Mouse (Mus musculus) lung, embryonic 16.5 days (tissue): Measurements from ENCODE around the gene Dcx. TPM values are rescaled to one million over a fixed set of nuclear protein-coding genes. Genes with fewer than 3 reads are reported as not detected.

ENCODE experiments used
- ATAC-seq: fragments of 200-750 bp; cut with Nextera tagmentation; 2 replicates; pipeline ENCODE4 v1.8.0; 2017; ENCODE audit warnings: low read depth, mild to moderate bottlenecking, moderate library complexity
- H3K27ac ChIP-seq: fragments of 300-500 bp; sonication (generic); 2 replicates; pipeline ENCODE4 v1.5.1; 2014; ENCODE audit warnings: mild to moderate bottlenecking, control low read depth, low read length
- H3K27me3 ChIP-seq: fragments of 300-500 bp; sonication (generic); 2 replicates; pipeline ENCODE4 v1.6.1; 2014; ENCODE audit warnings: low read depth, low read length, mixed read lengths; ENCODE audit not compliant: control insufficient read depth, insufficient read depth
- H3K36me3 ChIP-seq: fragments of 300-500 bp; sonication (generic); 2 replicates; pipeline ENCODE4 v1.6.1; 2014; ENCODE audit warnings: low read length; ENCODE audit not compliant: control insufficient read depth, insufficient read depth
- H3K4me1 ChIP-seq: fragments of 300-500 bp; sonication (generic); replicated peaks from 2 replicates; pipeline ENCODE4 v1.6.1; 2014; ENCODE audit warnings: low read length, mixed read lengths; ENCODE audit not compliant: control insufficient read depth, insufficient read depth
- H3K4me2 ChIP-seq: fragments of 300-500 bp; sonication (generic); 2 replicates; pipeline ENCODE4 v1.6.1; 2014; ENCODE audit warnings: low read depth, low read length, control low read depth
- H3K4me3 ChIP-seq: fragments of 300-500 bp; sonication (generic); 2 replicates; pipeline ENCODE4 v1.5.1; 2014; ENCODE audit warnings: mild to moderate bottlenecking, low read length, control low read depth
- H3K9ac ChIP-seq: fragments of 300-500 bp; sonication (generic); 2 replicates; pipeline ENCODE4 v1.6.1; 2014; ENCODE audit warnings: low read length, control low read depth
- H3K9me3 ChIP-seq: fragments of 300-500 bp; sonication (generic); 2 replicates; pipeline ENCODE4 v1.6.1; 2016; ENCODE audit warnings: low read length; ENCODE audit not compliant: control insufficient read depth
- WGBS: fragments of 180-500 bp; shearing (Covaris S2); extraction: QIAGEN DNeasy Blood & Tissue Kit; methylation state at CpG from one replicate; pipeline ENCODE4 v1.1.7; 2014; 5-methylcytosine and 5-hydroxymethylcytosine counted together
- polyA plus RNA-seq: library from polyadenylated mRNA; unstranded; fragments of >200 nt; fragmentation: Nextera tagmentation; extraction: Ambion mirVana; gene quantifications from 2 replicates; pipeline ENCODE4 v1.2.1, GENCODE M21; 2015

The Dcx gene
- polyA plus RNA-seq, 1 experiment from 2014 or later: 1.3 TPM

DNA sequence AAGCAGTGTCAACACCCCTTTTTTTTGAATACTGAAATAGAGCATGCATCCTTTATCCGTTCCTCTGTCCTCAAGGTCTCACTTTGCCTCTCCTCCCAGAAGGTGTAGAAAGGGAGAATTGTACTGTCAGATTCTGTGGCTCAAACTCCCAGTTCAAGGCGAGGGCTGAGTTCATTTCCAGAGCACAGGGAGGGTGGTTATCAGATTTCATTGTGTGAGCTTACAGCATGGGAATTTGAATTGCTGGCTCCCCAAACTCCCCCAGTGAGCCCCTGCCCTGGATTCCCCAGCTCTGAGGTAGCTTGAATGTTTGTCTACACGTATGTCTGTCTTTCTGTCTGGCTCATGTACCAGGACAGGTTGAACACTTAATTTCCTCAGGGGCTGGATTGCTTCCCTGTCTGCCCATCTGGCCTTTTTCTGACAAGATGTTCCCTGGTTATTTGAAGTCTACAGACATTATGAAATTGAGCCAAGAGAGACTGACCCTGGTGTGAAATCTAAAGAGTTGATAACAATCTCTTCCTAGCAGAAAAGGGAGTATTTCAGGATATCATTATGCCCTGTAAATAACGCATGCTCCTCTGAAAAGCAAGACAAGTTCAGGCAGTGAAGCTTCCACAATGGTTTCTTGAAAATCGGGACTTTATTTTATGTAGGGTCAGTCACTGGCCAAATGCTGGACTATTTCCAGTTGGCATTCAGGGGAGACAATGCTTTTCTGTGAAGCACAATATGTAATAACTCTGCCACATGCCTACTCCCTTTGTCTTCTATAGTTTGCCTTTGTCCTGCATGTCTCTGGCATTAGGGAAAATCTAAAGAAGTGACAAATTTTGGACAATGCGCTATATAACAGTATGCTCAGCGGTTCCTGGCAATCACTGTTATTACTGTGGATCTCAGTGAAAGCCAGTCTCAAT, 35.5 kb downstream of the Dcx start:
- no peak for ATAC-seq
- no peak overlapping the region for H3K4me2 ChIP-seq
- no peaks in the 10 kb centered on the region for H3K27me3 ChIP-seq
- H3K9ac ChIP-seq: no peak overlapping the region
- H3K4me3 ChIP-seq: no peak overlapping the region
- H3K36me3 ChIP-seq: no peaks in the 10 kb centered on the region
- no peaks in the 10 kb centered on the region for H3K4me1 ChIP-seq
- H3K9me3 ChIP-seq: no peaks in the 10 kb centered on the region
- H3K27ac ChIP-seq: no peak overlapping the region
- 62% methylated on average over 7 of the region's 7 CpGs for WGBS

DNA sequence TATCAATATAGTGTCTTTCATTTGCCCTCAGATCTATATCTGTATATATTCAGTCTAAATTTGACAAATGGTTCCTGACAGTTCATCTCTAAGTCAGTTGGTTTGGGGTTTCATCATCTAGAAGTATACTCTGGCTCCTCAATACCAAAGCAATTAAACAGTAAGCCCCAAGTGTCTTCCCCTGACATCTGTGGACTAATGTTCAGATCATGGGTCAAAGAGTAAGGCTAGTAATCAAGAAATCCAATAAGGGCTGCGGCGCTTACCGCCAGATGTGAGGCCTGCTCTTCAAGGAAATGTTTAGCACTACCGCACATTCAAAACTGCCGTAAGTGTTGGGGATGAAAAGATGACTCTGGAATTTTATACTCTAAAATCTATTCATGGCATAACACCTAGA, 36.2 kb downstream of the Dcx start:
- Histone ChIP-seq H3K4me3 (no peak overlapping the region), H3K27ac (no peak overlapping the region), H3K4me2 (no peak overlapping the region), H3K36me3 (no peaks in the 10 kb centered on the region), H3K4me1 (no peaks in the 10 kb centered on the region), H3K9me3 (no peaks in the 10 kb centered on the region), H3K27me3 (no peaks in the 10 kb centered on the region), H3K9ac (no peak overlapping the region)
- no peak for ATAC-seq
- WGBS: 78% methylated on average over 5 of the region's 5 CpGs

DNA sequence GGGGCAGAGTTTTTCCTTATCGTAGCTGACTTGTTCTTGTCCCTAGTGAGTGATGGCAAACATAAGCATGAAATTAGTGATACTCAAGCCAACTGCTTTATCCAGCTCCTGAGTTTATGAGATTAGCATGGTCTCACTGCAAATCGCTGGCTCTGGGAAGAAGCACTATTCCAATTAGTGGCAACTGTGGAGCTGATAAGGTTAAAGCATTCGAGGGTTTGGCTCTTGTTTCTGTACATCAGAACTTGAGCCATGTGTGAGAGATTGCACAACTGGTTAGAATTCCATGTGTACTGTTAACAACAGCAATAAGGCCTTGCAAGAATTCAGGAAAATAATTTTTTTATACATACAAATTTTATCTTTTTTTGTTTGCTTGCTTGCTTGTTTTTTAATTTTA, 39.9 kb downstream of the Dcx start:
- Histone ChIP-seq H3K4me2 (no peak overlapping the region), H3K36me3 (no peaks in the 10 kb centered on the region), H3K27me3 (no peaks in the 10 kb centered on the region), H3K9me3 (no peaks in the 10 kb centered on the region), H3K9ac (no peak overlapping the region), H3K4me3 (no peak overlapping the region), H3K27ac (no peak overlapping the region), H3K4me1 (no peaks in the 10 kb centered on the region)
- WGBS: 46% methylated on average over 3 of the region's 3 CpGs
- ATAC-seq: peak; percentile 49; the same call in 1 of the 2 replicates

DNA sequence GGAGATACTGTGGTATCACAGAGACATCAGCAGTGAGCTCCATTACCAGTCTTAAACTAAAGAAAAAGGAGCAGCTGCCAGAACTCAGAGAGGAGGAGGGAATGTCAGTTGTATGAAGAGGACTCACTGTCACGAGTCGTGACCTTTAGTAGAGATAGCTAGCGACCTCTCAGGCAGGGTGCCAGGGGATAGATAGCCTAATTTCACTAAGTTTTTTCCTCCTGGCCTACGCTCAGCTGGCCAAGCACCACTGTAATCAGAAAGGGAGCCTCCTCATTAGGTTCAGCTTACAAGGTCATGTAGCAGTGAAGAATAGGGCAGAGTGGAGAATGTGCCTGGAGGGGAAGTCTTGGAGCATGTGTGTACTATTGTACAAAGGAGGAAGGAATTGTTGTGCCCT, 47.3 kb downstream of the Dcx start:
- Histone ChIP-seq H3K9me3 (no peaks in the 10 kb centered on the region), H3K4me1 (peaks cover 2% of the 10 kb centered on the region; the same call in 1 of the 2 replicates), H3K4me2 (no peak overlapping the region), H3K36me3 (no peaks in the 10 kb centered on the region), H3K27ac (no peak overlapping the region), H3K9ac (no peak overlapping the region), H3K27me3 (no peaks in the 10 kb centered on the region; the same call in 1 of the 2 replicates), H3K4me3 (no peak overlapping the region)
- 34% methylated on average over 4 of the region's 4 CpGs for WGBS
- peak; percentile 63 for ATAC-seq

DNA sequence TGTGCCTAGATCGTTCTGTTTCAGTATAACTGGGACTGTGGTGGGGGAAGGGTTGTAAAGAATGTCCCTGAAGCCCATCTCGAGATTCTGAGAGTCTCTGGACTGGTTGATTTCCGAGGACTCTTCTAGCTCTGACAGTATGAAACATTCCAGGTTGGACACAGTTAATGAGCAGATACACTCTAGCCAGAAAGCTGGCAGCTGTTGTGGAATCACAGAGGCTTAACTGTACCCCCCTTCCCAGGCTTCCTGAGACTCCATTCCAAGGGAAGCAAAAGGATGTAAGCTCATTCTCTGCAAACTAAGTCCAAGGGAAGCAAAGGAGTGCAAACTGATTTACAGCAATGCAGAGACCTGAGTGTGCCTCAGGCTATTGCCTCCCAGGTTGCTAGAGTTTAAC, 48.2 kb downstream of the Dcx start:
- peaks cover 2% of the 10 kb centered on the region; the same call in 1 of the 2 replicates for H3K4me1 ChIP-seq
- H3K36me3 ChIP-seq: no peaks in the 10 kb centered on the region
- H3K4me3 ChIP-seq: no peak overlapping the region
- no peak for ATAC-seq
- no peaks in the 10 kb centered on the region for H3K9me3 ChIP-seq
- no peak overlapping the region for H3K9ac ChIP-seq
- no peak overlapping the region for H3K4me2 ChIP-seq
- WGBS: 14% methylated on average over 3 of the region's 3 CpGs
- no peaks in the 10 kb centered on the region; the same call in 1 of the 2 replicates for H3K27me3 ChIP-seq
- H3K27ac ChIP-seq: no peak overlapping the region

DNA sequence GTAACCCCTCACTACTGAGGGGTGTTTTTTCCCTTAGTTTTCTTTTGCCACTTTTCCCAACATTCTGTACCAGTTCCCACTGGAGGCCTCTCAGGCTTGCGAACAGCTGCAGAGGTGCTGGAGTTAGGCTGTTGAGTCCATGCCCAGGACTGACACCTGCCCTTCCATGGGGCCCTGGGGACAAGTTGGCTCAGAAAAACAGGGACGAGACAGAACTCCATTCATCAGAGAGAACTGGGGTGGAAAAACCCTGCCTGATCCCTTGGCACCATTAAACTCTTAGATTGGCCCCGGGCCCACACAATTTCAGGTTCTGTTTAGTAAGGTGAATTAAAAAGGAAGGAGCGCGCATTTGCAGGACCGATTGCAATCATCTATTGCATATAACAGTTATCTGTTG, 48.8 kb downstream of the Dcx start:
- 73% methylated on average over 6 of the region's 6 CpGs for WGBS
- ATAC-seq: no peak
- Histone ChIP-seq H3K27me3 (no peaks in the 10 kb centered on the region; the same call in 1 of the 2 replicates), H3K27ac (no peak overlapping the region), H3K9ac (no peak overlapping the region), H3K9me3 (no peaks in the 10 kb centered on the region), H3K4me3 (no peak overlapping the region), H3K36me3 (no peaks in the 10 kb centered on the region), H3K4me1 (peaks cover 2% of the 10 kb centered on the region; the same call in 1 of the 2 replicates), H3K4me2 (no peak overlapping the region)

DNA sequence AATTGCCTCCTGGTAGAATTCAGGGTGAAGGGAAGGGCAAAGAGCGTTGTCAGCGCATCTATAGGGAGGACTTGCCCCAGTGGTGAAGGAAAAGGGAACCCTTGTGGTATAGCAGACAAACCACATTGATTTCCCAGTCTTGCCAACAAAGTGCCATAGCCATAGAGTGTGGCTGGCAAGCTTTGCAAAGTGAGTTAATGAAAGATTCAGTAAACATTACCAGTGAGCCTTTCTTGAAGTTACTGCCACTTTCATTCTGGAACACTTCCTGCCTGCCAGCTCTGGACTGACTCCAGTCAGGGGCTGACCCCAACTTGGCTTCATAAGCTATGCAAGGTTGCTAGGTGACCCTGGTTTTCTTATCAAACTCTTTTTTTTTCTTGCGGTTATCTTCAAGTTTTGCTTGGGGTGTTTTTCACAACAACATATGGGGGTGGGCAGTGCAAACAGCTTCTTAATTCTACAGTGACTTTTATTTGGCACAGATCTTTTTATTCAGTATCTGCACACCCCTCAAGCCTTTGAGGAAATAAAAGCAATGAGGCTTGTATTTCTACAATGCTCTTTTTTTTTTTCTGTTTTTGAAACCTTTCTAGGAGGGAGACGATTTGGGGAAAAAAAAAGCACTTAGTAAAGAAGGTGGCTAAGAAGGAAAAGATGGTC, 51.2 kb downstream of the Dcx start:
- no peak overlapping the region for H3K4me2 ChIP-seq
- no peaks in the 10 kb centered on the region for H3K27me3 ChIP-seq
- H3K4me3 ChIP-seq: no peak overlapping the region
- peak; percentile 67 for ATAC-seq
- peaks cover 2% of the 10 kb centered on the region; the same call in 1 of the 2 replicates for H3K4me1 ChIP-seq
- no peak overlapping the region for H3K9ac ChIP-seq
- H3K36me3 ChIP-seq: no peaks in the 10 kb centered on the region
- no peaks in the 10 kb centered on the region for H3K9me3 ChIP-seq
- H3K27ac ChIP-seq: no peak overlapping the region
- 47% methylated on average over 4 of the region's 4 CpGs for WGBS

DNA sequence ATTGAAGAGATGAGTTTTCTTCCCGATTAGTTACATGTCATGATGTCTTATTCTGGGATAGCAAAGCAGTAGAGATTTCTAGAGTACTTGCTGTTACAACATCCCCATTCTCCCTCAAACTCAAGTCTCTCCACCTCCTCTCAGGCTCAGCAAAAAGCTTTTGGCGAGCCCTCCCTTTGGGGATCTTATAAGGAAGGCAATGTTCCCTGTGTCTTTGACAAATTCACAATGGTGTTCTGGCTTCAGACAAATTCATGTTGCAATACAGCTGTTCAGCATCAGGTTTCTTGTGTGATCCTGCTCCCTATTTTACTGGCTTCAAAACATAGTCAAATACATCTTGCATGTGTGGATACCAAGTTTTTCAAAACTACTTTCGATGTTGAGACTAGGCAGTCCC, 53.5 kb downstream of the Dcx start:
- no peak; the same call in 1 of the 2 replicates for ATAC-seq
- Histone ChIP-seq H3K27me3 (no peaks in the 10 kb centered on the region), H3K9ac (no peak overlapping the region), H3K4me3 (no peak overlapping the region), H3K27ac (no peak overlapping the region), H3K36me3 (no peaks in the 10 kb centered on the region), H3K4me2 (no peak overlapping the region), H3K9me3 (no peaks in the 10 kb centered on the region), H3K4me1 (peaks cover 2% of the 10 kb centered on the region; the same call in 1 of the 2 replicates)
- 78% methylated on average over 3 of the region's 3 CpGs for WGBS

DNA sequence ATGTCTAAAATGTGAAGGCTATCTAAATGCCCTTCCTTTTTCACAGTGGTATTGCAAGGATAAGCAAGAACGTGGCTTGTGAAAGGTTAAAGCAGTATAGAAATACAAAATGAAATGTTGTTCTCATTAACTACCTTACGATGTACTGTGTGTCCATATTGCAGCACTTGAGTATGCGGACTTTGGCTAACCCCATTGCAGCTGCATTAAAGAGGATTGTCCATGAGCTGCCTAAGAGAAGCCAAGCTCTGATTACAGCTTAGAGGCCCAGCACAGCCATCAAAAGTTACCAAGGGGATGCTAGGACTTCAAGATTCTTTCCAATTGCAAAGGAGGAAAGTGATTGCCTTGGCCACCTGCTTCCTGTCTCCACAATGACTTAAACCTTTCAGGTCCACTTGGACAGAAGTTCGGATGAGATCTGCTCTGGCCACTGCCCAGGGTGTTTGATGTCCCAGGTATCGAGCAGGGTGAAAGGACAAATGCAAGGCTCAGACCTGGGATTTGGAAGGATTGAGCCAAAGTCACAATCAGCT, 65.9 kb downstream of the Dcx start:
- WGBS: 79% methylated on average over 5 of the region's 5 CpGs
- Histone ChIP-seq H3K9me3 (no peaks in the 10 kb centered on the region), H3K36me3 (no peaks in the 10 kb centered on the region), H3K9ac (no peak overlapping the region), H3K4me3 (no peak overlapping the region), H3K4me2 (no peak overlapping the region), H3K27ac (no peak overlapping the region), H3K4me1 (no peaks in the 10 kb centered on the region), H3K27me3 (no peaks in the 10 kb centered on the region)
- no peak for ATAC-seq
